Mouse (Mus musculus): ENCODE measurements around the gene Rps2.
"Not testable (repeated sequence)": the region's sequence is repeated elsewhere in the genome, so short reads cannot be mapped to it uniquely, and the experiment has no call there.

Gene Rps2

GRCm38 (mm10) chr17:24705821-24706220, 12.1 kb upstream of the Rps2 start:
- DNase-seq (ENCODE audit: low read depth) = no peak

- DNase-seq (ENCODE audit: low read depth) = peak; percentile 96
Measured at GRCm38 (mm10) chr17:24706982-24707800, 10.7 kb upstream of the Rps2 start, which contains the start of gene Tbl3. TSS of gene Tbl3 (minus strand) at chr17:24707660.

- DNase-seq (ENCODE audit: low read depth) = peak; percentile 73
Measured at GRCm38 (mm10) chr17:24707801-24708425, 10.0 kb upstream of the Rps2 start.

GRCm38 (mm10) chr17:24708646-24709045, 9.3 kb upstream of the Rps2 start:
- DNase-seq (ENCODE audit: low read depth) = peak; percentile 80

GRCm38 (mm10) chr17:24715556-24715955, 2.4 kb upstream of the Rps2 start:
- no peak for DNase-seq (ENCODE audit: low read depth)

- DNase-seq (ENCODE audit: low read depth) = no peak
Measured at GRCm38 (mm10) chr17:24716166-24716682, 1.7 kb upstream of the Rps2 start.

GRCm38 (mm10) chr17:24718938-24719337, 1.0 kb downstream of the Rps2 start:
- not testable (repeated sequence) for DNase-seq (ENCODE audit: low read depth)

- DNase-seq (ENCODE audit: low read depth) = peak; percentile 99
Measured at GRCm38 (mm10) chr17:24719494-24720222, 1.7 kb downstream of the Rps2 start.

GRCm38 (mm10) chr17:24720616-24721015, 2.7 kb downstream of the Rps2 start:
- DNase-seq (ENCODE audit: low read depth) = peak; percentile 50

- not testable (repeated sequence) for DNase-seq (ENCODE audit: low read depth)
Measured at GRCm38 (mm10) chr17:24721383-24721955, 3.6 kb downstream of the Rps2 start.

- no peak for DNase-seq (ENCODE audit: low read depth)
Measured at GRCm38 (mm10) chr17:24722220-24722924, 4.5 kb downstream of the Rps2 start.

GRCm38 (mm10) chr17:24723122-24723880, 5.4 kb downstream of the Rps2 start:
- DNase-seq (ENCODE audit: low read depth) = peak; percentile 38

GRCm38 (mm10) chr17:24723881-24724180, 5.9 kb downstream of the Rps2 start:
- DNase-seq (ENCODE audit: low read depth) = no peak

GRCm38 (mm10) chr17:24724184-24724583, 6.3 kb downstream of the Rps2 start, which contains the start of gene Ndufb10:
TSS of gene Ndufb10 (minus strand) at chr17:24724478.
- DNase-seq (ENCODE audit: low read depth) = peak; percentile 98

GRCm38 (mm10) chr17:24725637-24726390, 7.9 kb downstream of the Rps2 start:
- no peak for DNase-seq (ENCODE audit: low read depth)

- no peak for DNase-seq (ENCODE audit: low read depth)
Measured at GRCm38 (mm10) chr17:24727618-24728017, 9.7 kb downstream of the Rps2 start, which contains the start of gene Rpl3l. TSS of gene Rpl3l (plus strand) at chr17:24727820.

- DNase-seq (ENCODE audit: low read depth) = no peak
Measured at GRCm38 (mm10) chr17:24728184-24728583, 10.3 kb downstream of the Rps2 start.

GRCm38 (mm10) chr17:24729067-24729466, 11.2 kb downstream of the Rps2 start:
- DNase-seq (ENCODE audit: low read depth) = no peak

- DNase-seq (ENCODE audit: low read depth) = no peak
Measured at GRCm38 (mm10) chr17:24730787-24731186, 12.9 kb downstream of the Rps2 start.

Data from induced T-regulatory cell, adult 2 months (primary cell).